Mouse (Mus musculus): ENCODE data around the gene Sema6d. TPM values are rescaled to one million over a fixed set of nuclear protein-coding genes. Genes with fewer than 3 reads are reported as not detected.

Gene Sema6d
- total and polyA plus RNA-seq, 2 experiments from 2014 or later = 22.5 to 65.1 TPM

- H3K27ac ChIP-seq (ENCODE audit: low read depth, low read length) = no peak overlapping the region
- ATAC-seq (no peak), DNase-seq (no peak)
- no peaks in the 10 kb centered on the region for H3K9me3 ChIP-seq (ENCODE audit: low read length)
- no peak overlapping the region for H3K9ac ChIP-seq
- no peak overlapping the region for H3K4me2 ChIP-seq (ENCODE audit: low read depth)
- H3K4me3 ChIP-seq (ENCODE audit: low read depth, low read length) = no peak overlapping the region
- no peaks in the 10 kb centered on the region for H3K27me3 ChIP-seq (ENCODE audit: insufficient read depth, low read length)
- TF ChIP-seq CTCF (IDR thresholded peaks at IDR 0.05; ENCODE audit: low read depth) = no peak
- no peaks in the 10 kb centered on the region for H3K36me3 ChIP-seq (ENCODE audit: insufficient read depth)
- peaks cover 12% of the 10 kb centered on the region; the same call in 1 of the 2 replicates for H3K4me1 ChIP-seq (ENCODE audit: insufficient read depth)
- 72% methylated on average over 4 of the region's 4 CpGs for WGBS
Observed at GRCm38 (mm10) chr2:124616746-124617145, 527.0 kb downstream of the Sema6d start.

GRCm38 (mm10) chr2:124617440-124617839 lies 527.7 kb downstream of the Sema6d start:
- no peak for ATAC-seq
- Histone ChIP-seq H3K4me2 (ENCODE audit: low read depth) (no peak overlapping the region), H3K9me3 (ENCODE audit: low read length) (no peaks in the 10 kb centered on the region), H3K27ac (ENCODE audit: low read depth, low read length) (no peak overlapping the region), H3K4me3 (ENCODE audit: low read depth, low read length) (no peak overlapping the region), H3K4me1 (ENCODE audit: insufficient read depth) (peaks cover 10% of the 10 kb centered on the region; the same call in 1 of the 2 replicates), H3K9ac (no peak overlapping the region), H3K36me3 (ENCODE audit: insufficient read depth) (no peaks in the 10 kb centered on the region), H3K27me3 (ENCODE audit: insufficient read depth, low read length) (no peaks in the 10 kb centered on the region)
- no peak for DNase-seq
- WGBS = 50% methylated on average over 9 of the region's 9 CpGs
- no peak for TF ChIP-seq CTCF (IDR thresholded peaks at IDR 0.05; ENCODE audit: low read depth)

- Histone ChIP-seq H3K27ac (ENCODE audit: low read depth, low read length) (no peak overlapping the region), H3K4me3 (ENCODE audit: low read depth, low read length) (no peak overlapping the region), H3K4me2 (ENCODE audit: low read depth) (no peak overlapping the region), H3K9ac (no peak overlapping the region), H3K4me1 (ENCODE audit: insufficient read depth) (0 out of 2 replicates have a peak, but pooled peaks cover 3% of the 10 kb centered on the region), H3K36me3 (ENCODE audit: insufficient read depth) (no peaks in the 10 kb centered on the region), H3K9me3 (ENCODE audit: low read length) (no peaks in the 10 kb centered on the region), H3K27me3 (ENCODE audit: insufficient read depth, low read length) (no peaks in the 10 kb centered on the region)
- ATAC-seq = no peak
- no peak for DNase-seq
- no peak for TF ChIP-seq CTCF (IDR thresholded peaks at IDR 0.05; ENCODE audit: low read depth)
- WGBS = 75% methylated on average over 5 of the region's 5 CpGs
Observed at GRCm38 (mm10) chr2:124618091-124618490, 528.3 kb downstream of the Sema6d start.

DNA sequence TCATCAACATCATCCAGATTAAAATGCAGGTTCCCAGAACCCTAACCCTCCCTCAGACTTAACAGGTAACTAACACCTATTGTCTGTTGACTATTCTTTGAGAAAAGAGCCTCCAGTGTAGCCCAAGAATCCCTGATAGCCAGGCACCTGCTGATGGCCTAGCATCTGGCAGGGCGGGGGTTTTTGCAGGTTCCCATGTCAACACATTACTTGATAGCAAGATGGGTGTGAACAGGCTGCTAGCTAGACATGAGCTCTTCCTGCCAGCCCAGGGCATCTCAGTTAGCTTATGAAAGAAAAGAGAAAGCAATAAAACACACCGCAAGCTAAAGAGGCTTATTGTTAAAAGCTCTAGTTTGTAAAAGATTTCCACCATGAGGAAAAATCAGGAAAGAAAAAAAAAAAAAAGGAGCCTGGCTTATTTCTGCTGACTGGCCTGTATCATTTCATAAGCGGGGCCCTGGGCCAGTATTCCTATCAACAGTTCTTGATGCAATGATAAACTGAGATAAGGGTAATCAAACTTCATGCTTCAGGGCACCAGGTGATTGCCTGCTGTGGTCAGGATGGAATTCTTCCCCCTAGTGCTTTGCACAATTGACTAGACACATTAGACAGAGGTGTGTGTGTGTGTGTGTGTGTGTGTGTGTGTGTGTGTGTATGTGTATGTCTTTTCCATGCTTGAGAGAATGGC lies 528.9 kb downstream of the Sema6d start:
- 72% methylated on average over 3 of the region's 3 CpGs for WGBS
- Histone ChIP-seq H3K27me3 (ENCODE audit: insufficient read depth, low read length) (no peaks in the 10 kb centered on the region), H3K4me3 (ENCODE audit: low read depth, low read length) (no peak overlapping the region), H3K9me3 (ENCODE audit: low read length) (no peaks in the 10 kb centered on the region), H3K36me3 (ENCODE audit: insufficient read depth) (no peaks in the 10 kb centered on the region), H3K9ac (no peak overlapping the region), H3K27ac (ENCODE audit: low read depth, low read length) (no peak overlapping the region), H3K4me2 (ENCODE audit: low read depth) (no peak overlapping the region), H3K4me1 (ENCODE audit: insufficient read depth) (no peaks in the 10 kb centered on the region)
- DNase-seq = no peak
- TF ChIP-seq CTCF (IDR thresholded peaks at IDR 0.05; ENCODE audit: low read depth) = no peak
- ATAC-seq = no peak

GRCm38 (mm10) chr2:124620470-124620869 lies 530.7 kb downstream of the Sema6d start:
- DNase-seq = no peak
- no peaks in the 10 kb centered on the region for H3K4me1 ChIP-seq (ENCODE audit: insufficient read depth)
- H3K4me2 ChIP-seq (ENCODE audit: low read depth) = no peak overlapping the region
- WGBS = 84% methylated on average over 6 of the region's 6 CpGs
- TF ChIP-seq CTCF (IDR thresholded peaks at IDR 0.05; ENCODE audit: low read depth) = no peak
- no peak overlapping the region for H3K27ac ChIP-seq (ENCODE audit: low read depth, low read length)
- H3K27me3 ChIP-seq (ENCODE audit: insufficient read depth, low read length) = no peaks in the 10 kb centered on the region
- H3K9me3 ChIP-seq (ENCODE audit: low read length) = no peaks in the 10 kb centered on the region
- no peaks in the 10 kb centered on the region for H3K36me3 ChIP-seq (ENCODE audit: insufficient read depth)
- no peak for ATAC-seq
- no peak overlapping the region for H3K9ac ChIP-seq
- H3K4me3 ChIP-seq (ENCODE audit: low read depth, low read length) = no peak overlapping the region

GRCm38 (mm10) chr2:124621972-124622621 lies 532.3 kb downstream of the Sema6d start:
- ATAC-seq (no peak), DNase-seq (no peak)
- no peak overlapping the region for H3K9ac ChIP-seq
- H3K36me3 ChIP-seq (ENCODE audit: insufficient read depth) = no peaks in the 10 kb centered on the region
- H3K9me3 ChIP-seq (ENCODE audit: low read length) = no peaks in the 10 kb centered on the region
- TF ChIP-seq CTCF (IDR thresholded peaks at IDR 0.05; ENCODE audit: low read depth) = no peak
- no peak overlapping the region for H3K27ac ChIP-seq (ENCODE audit: low read depth, low read length)
- WGBS = 86% methylated on average over 6 of the region's 6 CpGs
- no peak overlapping the region for H3K4me2 ChIP-seq (ENCODE audit: low read depth)
- no peaks in the 10 kb centered on the region for H3K27me3 ChIP-seq (ENCODE audit: insufficient read depth, low read length)
- no peak overlapping the region for H3K4me3 ChIP-seq (ENCODE audit: low read depth, low read length)
- no peaks in the 10 kb centered on the region for H3K4me1 ChIP-seq (ENCODE audit: insufficient read depth)

- no peaks in the 10 kb centered on the region for H3K4me1 ChIP-seq (ENCODE audit: insufficient read depth)
- H3K4me2 ChIP-seq (ENCODE audit: low read depth) = no peak overlapping the region
- no peak for TF ChIP-seq CTCF (IDR thresholded peaks at IDR 0.05; ENCODE audit: low read depth)
- H3K27me3 ChIP-seq (ENCODE audit: insufficient read depth, low read length) = no peaks in the 10 kb centered on the region
- no peak overlapping the region for H3K27ac ChIP-seq (ENCODE audit: low read depth, low read length)
- H3K4me3 ChIP-seq (ENCODE audit: low read depth, low read length) = no peak overlapping the region
- no peak for ATAC-seq
- no peak for DNase-seq
- H3K9me3 ChIP-seq (ENCODE audit: low read length) = no peaks in the 10 kb centered on the region
- WGBS = 72% methylated on average over 10 of the region's 10 CpGs
- H3K36me3 ChIP-seq (ENCODE audit: insufficient read depth) = no peaks in the 10 kb centered on the region
- H3K9ac ChIP-seq = no peak overlapping the region
Observed at GRCm38 (mm10) chr2:124624247-124624929, 534.6 kb downstream of the Sema6d start.

Measured in forebrain, postnatal 0 days (tissue).